Mouse (Mus musculus): Measurements from ENCODE around the gene Tomm22. TPM values are rescaled to one million over a fixed set of nuclear protein-coding genes. Genes with fewer than 3 reads are reported as not detected.

Tomm22 gene
- total RNA-seq, 2 experiments from 2014 or later: 52.8 to 78.6 TPM

DNA sequence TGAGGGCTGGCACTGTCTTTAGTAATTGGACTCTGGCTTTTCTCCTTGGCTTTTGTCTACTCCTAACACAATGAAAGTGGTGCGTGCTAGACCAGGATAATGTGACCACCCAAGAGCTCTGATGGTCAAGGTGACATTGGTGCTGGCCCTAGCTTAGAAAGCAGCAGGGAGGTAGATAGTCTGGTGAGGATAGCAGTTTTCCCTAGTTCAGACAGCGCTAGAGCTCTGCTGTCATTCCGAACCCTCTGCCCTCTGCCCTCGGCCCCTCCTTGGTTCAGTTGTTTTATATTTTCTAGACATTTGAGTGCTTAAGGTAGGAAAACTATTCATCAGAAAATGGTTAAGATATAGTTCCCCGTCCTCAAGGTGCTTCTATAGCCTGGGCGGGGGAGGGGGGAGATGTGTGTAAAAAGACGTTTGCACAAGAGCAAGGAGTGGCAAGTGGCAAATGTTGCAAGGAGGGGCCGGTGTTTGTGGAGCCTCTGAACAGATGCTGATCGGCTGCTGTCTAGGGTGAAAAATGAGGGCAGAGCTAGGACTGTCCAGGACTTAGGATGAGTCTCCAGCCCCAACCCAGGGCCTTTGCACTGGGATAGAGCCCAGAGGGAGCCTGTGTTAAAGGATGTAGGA lies 27.0 kb downstream of the Tomm22 start:
- Histone ChIP-seq H3K27ac (no peak overlapping the region), H3K4me3 (no peak overlapping the region)
- no peak for TF ChIP-seq CTCF (IDR thresholded peaks at IDR 0.05)
- no peak for DNase-seq
- intact Hi-C loops (cut with DNase I): no loop called here

GRCm38 (mm10) chr15:79706603-79707214 lies 36.0 kb downstream of the Tomm22 start:
- intact Hi-C loops (cut with DNase I): no loop called here
- no peak for TF ChIP-seq CTCF (IDR thresholded peaks at IDR 0.05)
- DNase-seq: no peak
- Histone ChIP-seq H3K27ac (no peak overlapping the region), H3K4me3 (no peak overlapping the region)

GRCm38 (mm10) chr15:79708229-79708822 lies 37.7 kb downstream of the Tomm22 start:
- Histone ChIP-seq H3K4me3 (no peak overlapping the region), H3K27ac (no peak overlapping the region)
- peak; percentile 35 for TF ChIP-seq CTCF (IDR thresholded peaks at IDR 0.05)
- intact Hi-C loops (cut with DNase I): no loop called here
- no peak for DNase-seq

GRCm38 (mm10) chr15:79715646-79716045 lies 45.0 kb downstream of the Tomm22 start:
- no peak for TF ChIP-seq CTCF (IDR thresholded peaks at IDR 0.05)
- Histone ChIP-seq H3K27ac (no peak overlapping the region), H3K4me3 (no peak overlapping the region)
- intact Hi-C loops (cut with DNase I): no loop called here
- no peak for DNase-seq

DNA sequence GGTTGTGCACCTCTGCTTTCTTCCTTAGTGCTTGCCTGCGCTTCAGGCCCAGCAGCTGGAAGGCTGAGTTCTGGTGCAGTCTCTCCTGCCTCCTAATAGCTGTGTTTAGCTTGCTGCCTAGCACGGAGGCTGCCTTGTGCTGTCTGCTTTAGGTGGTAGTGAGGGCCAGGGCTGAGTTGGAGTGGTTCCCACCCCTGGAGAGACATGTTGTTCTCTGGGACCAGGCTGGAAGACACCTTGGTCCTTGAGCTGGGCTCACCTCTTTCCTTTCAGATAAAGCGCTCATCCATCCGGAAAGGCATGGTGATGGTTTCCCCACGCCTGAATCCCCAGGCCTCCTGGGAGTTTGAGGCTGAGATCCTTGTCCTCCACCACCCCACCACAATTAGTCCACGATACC lies 46.0 kb downstream of the Tomm22 start:
- intact Hi-C loops (cut with DNase I): no loop called here

GRCm38 (mm10) chr15:79720267-79720666 lies 49.6 kb downstream of the Tomm22 start:
- TF ChIP-seq CTCF (IDR thresholded peaks at IDR 0.05): no peak
- DNase-seq: no peak
- intact Hi-C loops (cut with DNase I): no loop called here
- no peak overlapping the region for H3K4me3 ChIP-seq
- no peak overlapping the region for H3K27ac ChIP-seq

More for the DNA sequence above, 46.0 kb downstream of the Tomm22 start:
- H3K27ac ChIP-seq: no peak overlapping the region
- no peak overlapping the region for H3K4me3 ChIP-seq
- TF ChIP-seq CTCF (IDR thresholded peaks at IDR 0.05): no peak
- no peak for DNase-seq

GRCm38 (mm10) chr15:79720796-79721195 lies 50.1 kb downstream of the Tomm22 start:
- TF ChIP-seq CTCF (IDR thresholded peaks at IDR 0.05): no peak
- DNase-seq: no peak
- no peak overlapping the region for H3K27ac ChIP-seq
- no peak overlapping the region for H3K4me3 ChIP-seq
- intact Hi-C loops (cut with DNase I): no loop called here

Other genes with a start within 250 kb of the Tomm22 start
- 10 to 100 TPM; 41.8 to 61.4 TPM for gene Csnk1e, start 215.3 kb upstream of the Tomm22 start, total RNA-seq (2021)
- under 1 TPM in 1 of 2 experiments, not detected in 1; 0.10 TPM for gene Kcnj4, start 165.6 kb upstream of the Tomm22 start, total RNA-seq (2021)
- 1 to 10 TPM; 1.9 to 3.7 TPM for gene Kdelr3, start 154.4 kb upstream of the Tomm22 start, total RNA-seq (2021)
- 10 to 100 TPM; 80.2 to 86.8 TPM for gene Ddx17, start 124.1 kb upstream of the Tomm22 start, total RNA-seq (2021)
- not detected for gene Dmc1, start 65.8 kb upstream of the Tomm22 start, total RNA-seq (2021)
- gene Fam227a, start 11.9 kb upstream of the Tomm22 start, total RNA-seq (2021): under 1 TPM; 0.47 to 0.84 TPM
- 10 to 100 TPM; 11.8 to 15.6 TPM for gene Cby1, start 11.7 kb upstream of the Tomm22 start, total RNA-seq (2021)
- 10 to 100 TPM; 12.3 to 18.7 TPM for gene Josd1, start 17.1 kb downstream of the Tomm22 start, total RNA-seq (2021)
- 10 to 100 TPM; 24.4 to 28.5 TPM for gene Gtpbp1, start 20.0 kb downstream of the Tomm22 start, total RNA-seq (2021)
- gene Sun2, start 71.7 kb downstream of the Tomm22 start, total RNA-seq (2021): 10 to 100 TPM; 88.4 to 92.5 TPM
- 1 to 10 TPM; 4.2 to 6.2 TPM for gene Dnal4, start 107.0 kb downstream of the Tomm22 start, total RNA-seq (2021)
- gene Nptxr, start 133.9 kb downstream of the Tomm22 start, total RNA-seq (2021): 1 to 10 TPM in 1 of 2 experiments, under 1 TPM in 1; 0.46 to 1.0 TPM
- under 1 TPM; 0.22 to 0.38 TPM for gene Npcd, start 163.4 kb downstream of the Tomm22 start, total RNA-seq (2021)
- gene Cbx6, start 163.8 kb downstream of the Tomm22 start, total RNA-seq (2021): 10 to 100 TPM in 1 of 2 experiments, 1 to 10 TPM in 1; 8.4 to 12.6 TPM
- gene Apobec3, start 220.8 kb downstream of the Tomm22 start, total RNA-seq (2021): 1 to 10 TPM; 2.4 to 2.6 TPM